Mouse (Mus musculus) stomach, postnatal 0 days (tissue): ENCODE results near the gene Ephx3.

Source experiments
- CTCF ChIP-seq: IDR thresholded peaks from 2 replicates; pipeline ENCODE4 v1.5.1; 2016; ENCODE audit warnings: antibody characterized with exemption, low read depth, mild to moderate bottlenecking, moderate library complexity
- EP300 ChIP-seq: optimal IDR thresholded peaks from 2 replicates; pipeline ENCODE3; 2016; ENCODE audit warnings: antibody characterized with exemption

DNA sequence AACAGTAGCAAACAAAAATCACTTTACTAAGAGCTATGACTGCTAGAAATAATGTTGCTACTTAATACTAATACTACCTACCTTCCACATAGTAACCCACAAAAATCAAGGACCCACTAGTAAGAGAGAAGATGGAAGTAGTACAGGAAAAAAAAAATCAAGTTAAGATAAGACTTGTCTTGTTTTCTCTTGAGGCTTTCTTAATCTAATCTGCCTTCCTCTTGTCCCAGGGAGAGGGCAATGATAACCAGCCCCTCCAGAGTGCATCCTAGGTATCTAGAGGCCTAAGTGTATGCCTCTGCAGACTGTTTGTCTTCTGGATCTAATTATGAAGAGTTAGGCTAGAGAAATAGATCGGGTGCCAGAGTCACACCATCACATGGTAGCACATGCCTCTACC lies 49.2 kb upstream of the Ephx3 start:
- TF ChIP-seq CTCF (no peak), EP300 (no peak)
